Comparison of ENCODE assay signal across 9 mouse cellular contexts in genomic region chr6:8485414-8486175, GRCm38 (mm10). TPM values are rescaled to one million over a fixed set of nuclear protein-coding genes. Genes with fewer than 3 reads are reported as not detected.
DNase-seq lines count a peak whose midpoint lies in the region; ATAC-seq and TF ChIP-seq lines count a peak whose summit lies in the region.
"Had no signal": no experiment of that assay in that cellular context is flagged by ENCODE, and none has a peak within 500 bp of the region (broad histone marks: within the 10 kb centered on the region; RNA-seq: fewer than 3 reads in every experiment).

No protein-coding gene starts in this region.

- 76% methylated on average over 16 of the region's 16 CpGs for WGBS in heart, postnatal 0 days
- 64% methylated on average over 16 of the region's 16 CpGs for WGBS in stomach, postnatal 0 days
- 92% methylated on average over 16 of the region's 16 CpGs for WGBS in forebrain, postnatal 0 days

- no peak for DNase-seq in heart, postnatal 0 days (ENCODE audit: low spot score)
- DNase-seq in heart, adult 8-10 months (ENCODE audit: low spot score) = no peak
- peak; percentile 76 for DNase-seq in ZHBTc4 (ENCODE audit: low read depth, low spot score)
- DNase-seq in lung, postnatal 4 days = peak; percentile 33 to 52
- DNase-seq in stomach, postnatal 0 days (ENCODE audit: low spot score) = no peak
- DNase-seq in testis, postnatal 10 days (ENCODE audit: low spot score) = no peak
- DNase-seq in forebrain, postnatal 0 days = no peak
- DNase-seq in frontal cortex, adult 2 months (ENCODE audit: extremely low spot score in 1 of 2, low spot score in 1 of 2) = no peak
- DNase-seq: cerebellum, adult 9-11 months had no signal

- no peak overlapping the region for H3K4me2 ChIP-seq in heart, postnatal 0 days (ENCODE audit: low read depth, low read length)
- H3K4me2 ChIP-seq in stomach, postnatal 0 days (replicated peaks; ENCODE audit: low read depth) = no peak overlapping the region
- no peak overlapping the region for H3K4me2 ChIP-seq in forebrain, postnatal 0 days (ENCODE audit: low read depth)

- no peak for TF ChIP-seq CTCF in heart, postnatal 0 days (IDR thresholded peaks at IDR 0.05; ENCODE audit: low read depth)
- no peak for TF ChIP-seq CTCF in stomach, postnatal 0 days (IDR thresholded peaks at IDR 0.05; ENCODE audit: low read depth)
- no peak for TF ChIP-seq CTCF in forebrain, postnatal 0 days (IDR thresholded peaks at IDR 0.05; ENCODE audit: low read depth)

- H3K4me3 ChIP-seq in heart, postnatal 0 days (ENCODE audit: low read depth, low read length) = no peak overlapping the region
- H3K4me3 ChIP-seq in stomach, postnatal 0 days (ENCODE audit: low read depth, low read length) = no peak overlapping the region
- no peak overlapping the region for H3K4me3 ChIP-seq in forebrain, postnatal 0 days (ENCODE audit: low read depth, low read length)

- H3K9ac ChIP-seq in heart, postnatal 0 days (replicated peaks; ENCODE audit: low read depth, low read length) = no peak overlapping the region
- H3K9ac ChIP-seq in stomach, postnatal 0 days (ENCODE audit: low read length) = no peak overlapping the region
- H3K9ac ChIP-seq in forebrain, postnatal 0 days = no peak overlapping the region

- H3K9me3 ChIP-seq in heart, postnatal 0 days (replicated peaks; ENCODE audit: control insufficient read depth, low read length) = no peaks in the 10 kb centered on the region
- H3K9me3 ChIP-seq in stomach, postnatal 0 days (ENCODE audit: control insufficient read depth, low read length) = no peaks in the 10 kb centered on the region
- no peaks in the 10 kb centered on the region for H3K9me3 ChIP-seq in forebrain, postnatal 0 days (ENCODE audit: low read length)

- TF ChIP-seq EP300 in heart, postnatal 0 days (IDR thresholded peaks at IDR 0.05; ENCODE audit: low read depth) = no peak
- no peak for TF ChIP-seq EP300 in stomach, postnatal 0 days (optimal IDR thresholded peaks at IDR 0.05)

- peak overlapping the region; percentile 63; the same call in 1 of the 2 replicates for H3K27ac ChIP-seq in heart, postnatal 0 days (ENCODE audit: low read depth)
- H3K27ac ChIP-seq in stomach, postnatal 0 days (replicated peaks) = no peak overlapping the region; the same call in 1 of the 2 replicates
- no peak overlapping the region for H3K27ac ChIP-seq in forebrain, postnatal 0 days (ENCODE audit: low read depth, low read length)

- 0 out of 2 replicates have a peak, but pooled peaks cover 8% of the 10 kb centered on the region for H3K4me1 ChIP-seq in heart, postnatal 0 days (ENCODE audit: control insufficient read depth, insufficient read depth)
- no peaks in the 10 kb centered on the region for H3K4me1 ChIP-seq in stomach, postnatal 0 days (replicated peaks; ENCODE audit: control insufficient read depth, insufficient read depth)
- no peaks in the 10 kb centered on the region for H3K4me1 ChIP-seq in forebrain, postnatal 0 days (ENCODE audit: insufficient read depth)

- H3K27me3 ChIP-seq in heart, postnatal 0 days (ENCODE audit: control insufficient read depth, insufficient read depth, low read length) = no peaks in the 10 kb centered on the region
- no peaks in the 10 kb centered on the region for H3K27me3 ChIP-seq in stomach, postnatal 0 days (ENCODE audit: control insufficient read depth, insufficient read depth, low read length)
- no peaks in the 10 kb centered on the region for H3K27me3 ChIP-seq in forebrain, postnatal 0 days (ENCODE audit: insufficient read depth, low read length)

- ATAC-seq in heart, postnatal 0 days (ENCODE audit: insufficient read depth, low read depth) = no peak
- ATAC-seq in stomach, postnatal 0 days (ENCODE audit: low FRiP score, low TSS enrichment) = 0 out of 2 replicates have a peak, but pooled peaks have one; percentile 26
- no peak for ATAC-seq in forebrain, postnatal 0 days

- no peaks in the 10 kb centered on the region for H3K36me3 ChIP-seq in heart, postnatal 0 days (replicated peaks; ENCODE audit: control insufficient read depth, insufficient read depth, low read length)
- H3K36me3 ChIP-seq in stomach, postnatal 0 days (ENCODE audit: control insufficient read depth, insufficient read depth, low read length) = no peaks in the 10 kb centered on the region
- H3K36me3 ChIP-seq in forebrain, postnatal 0 days (ENCODE audit: insufficient read depth) = no peaks in the 10 kb centered on the region

RNA-seq across cellular contexts. Expression of gene Glcci1, which starts 23.8 kb away (rescaled TPM):
- 14.3 and 23.4 TPM in 2 replicates for total RNA-seq in heart, postnatal 0 days (2014; rRNA removed; ENCODE audit: low replicate concordance)
- polyA plus RNA-seq in heart, postnatal 0 days (2015; fragmentation: Nextera tagmentation; extraction: Ambion mirVana) = 2.7 and 3.2 TPM in 2 replicates
- total RNA-seq in heart, adult 8-10 months (2022) = 1 to 10 TPM; 7.1 to 8.2 (median 7.7) TPM
- 4.0 and 4.1 TPM in 2 replicates for polyA plus RNA-seq in stomach, postnatal 0 days (2015; fragmentation: Nextera tagmentation; extraction: Ambion mirVana)
- total RNA-seq in forebrain, postnatal 0 days (2014; rRNA removed) = 26.4 and 41.7 TPM in 2 replicates
- 8.9 and 9.9 TPM in 2 replicates for polyA plus RNA-seq in forebrain, postnatal 0 days (2015; fragmentation: Nextera tagmentation; extraction: Ambion mirVana)
- 12.4 and 13.4 TPM in 2 replicates for polyA plus RNA-seq in frontal cortex, adult 2 months (2012; rRNA removed)

Comparison
In these comparisons a context has a peak if more than half of its experiments do, and no peak if none do; other contexts are left out.
1. DNase-seq: peak in ZHBTc4 (single experiment) and lung, postnatal 4 days (2 of 2); none in heart, postnatal 0 days (single experiment), heart, adult 8-10 months (single experiment), stomach, postnatal 0 days (single experiment), testis, postnatal 10 days (single experiment), forebrain, postnatal 0 days (single experiment) and frontal cortex, adult 2 months (0 of 2).